Mouse (Mus musculus) embryonic facial prominence, embryonic 12.5 days (tissue): Measurements from ENCODE around the gene Fkbp6. TPM values are rescaled to one million over a fixed set of nuclear protein-coding genes. Genes with fewer than 3 reads are reported as not detected.
"Not testable (repeated sequence)": the region's sequence is repeated elsewhere in the genome, so short reads cannot be mapped to it uniquely, and the experiment has no call there.

ENCODE experiments used
- ATAC-seq: fragments of 200-750 bp; cut with Nextera tagmentation; 2 replicates; pipeline ENCODE4 v1.8.0; 2017; ENCODE audit not compliant: insufficient number of reproducible peaks, insufficient read depth, low FRiP score, low TSS enrichment
- H3K27ac ChIP-seq: fragments of 300-500 bp; sonication (generic); 2 replicates; pipeline ENCODE4 v1.5.1; 2016; ENCODE audit warnings: mild to moderate bottlenecking
- H3K27me3 ChIP-seq: fragments of 300-500 bp; sonication (generic); 2 replicates; pipeline ENCODE4 v1.6.1; 2016; ENCODE audit warnings: mild to moderate bottlenecking, moderate library complexity
- H3K36me3 ChIP-seq: fragments of 300-500 bp; sonication (generic); 2 replicates; pipeline ENCODE4 v1.6.1; 2016; ENCODE audit warnings: mild to moderate bottlenecking
- H3K4me1 ChIP-seq: fragments of 300-500 bp; sonication (generic); 2 replicates; pipeline ENCODE4 v1.6.1; 2016
- H3K4me2 ChIP-seq: fragments of 300-500 bp; sonication (generic); replicated peaks from 2 replicates; pipeline ENCODE4 v1.6.1; 2016; ENCODE audit warnings: mild to moderate bottlenecking, moderate library complexity
- H3K4me3 ChIP-seq: fragments of 300-500 bp; sonication (generic); 2 replicates; pipeline ENCODE4 v1.5.1; 2016; ENCODE audit warnings: mild to moderate bottlenecking
- H3K9ac ChIP-seq: fragments of 300-500 bp; sonication (generic); 2 replicates; pipeline ENCODE4 v1.6.1; 2016; ENCODE audit warnings: mild to moderate bottlenecking, moderate library complexity
- H3K9me3 ChIP-seq: fragments of 300-500 bp; sonication (generic); 2 replicates; pipeline ENCODE4 v1.6.1; 2016; ENCODE audit warnings: mild to moderate bottlenecking, moderate library complexity
- WGBS: fragments of 180-500 bp; shearing (Covaris S2); methylation state at CpG from one replicate; pipeline ENCODE4 v1.1.7; 2016; 5-methylcytosine and 5-hydroxymethylcytosine counted together
- polyA plus RNA-seq: library from polyadenylated mRNA; unstranded; fragments of >200 nt; fragmentation: Nextera tagmentation; extraction: Ambion mirVana; gene quantifications from 2 replicates; pipeline ENCODE4 v1.2.1, GENCODE M21; 2016

The Fkbp6 gene
- polyA plus RNA-seq, 1 experiment from 2014 or later: not detected

- WGBS: under 1% methylated on average over 64 of the region's 64 CpGs
- peak; percentile 66; the same call in 1 of the 2 replicates for ATAC-seq
Observed at GRCm38 (mm10) chr5:135369787-135370654, 20.2 kb upstream of the Fkbp6 start, which contains the start of gene Nsun5. Gene Nsun5 (plus strand): TSS chr5:135369953.

GRCm38 (mm10) chr5:135369196-135369595 lies 19.4 kb upstream of the Fkbp6 start:
- Histone ChIP-seq H3K9ac (peak overlapping the region; percentile 87), H3K27ac (peak overlapping the region; percentile 85; the same call in 1 of the 2 replicates), H3K36me3 (peaks cover 24% of the 10 kb centered on the region), H3K4me1 (peaks cover 12% of the 10 kb centered on the region), H3K4me2 (peak overlapping the region; percentile 95), H3K4me3 (peak overlapping the region; percentile 97)
- not testable (repeated sequence) for H3K9me3 ChIP-seq, ATAC-seq, H3K27me3 ChIP-seq
- 58% methylated on average over 9 of the region's 9 CpGs for WGBS

More at GRCm38 (mm10) chr5:135369787-135370654, 20.2 kb upstream of the Fkbp6 start, which contains the start of gene Nsun5:
- Histone ChIP-seq H3K27me3 (no peaks in the 10 kb centered on the region), H3K27ac (peak within 1 kb of the TSS; percentile 85), H3K4me1 (peaks cover 12% of the 10 kb centered on the region), H3K9me3 (no peaks in the 10 kb centered on the region), H3K36me3 (peaks cover 32% of the 10 kb centered on the region), H3K9ac (peak within 1 kb of the TSS; percentile 87), H3K4me3 (peak within 1 kb of the TSS; percentile 97), H3K4me2 (peak within 1 kb of the TSS; percentile 95)

- Histone ChIP-seq H3K4me1 (peaks cover 12% of the 10 kb centered on the region), H3K27ac (no peak overlapping the region), H3K9me3 (no peaks in the 10 kb centered on the region), H3K36me3 (peaks cover 16% of the 10 kb centered on the region), H3K9ac (no peak overlapping the region), H3K4me3 (no peak overlapping the region), H3K27me3 (no peaks in the 10 kb centered on the region), H3K4me2 (no peak overlapping the region)
- 85% methylated on average over 6 of the region's 6 CpGs for WGBS
- ATAC-seq: no peak
Observed at GRCm38 (mm10) chr5:135368312-135368711, 18.5 kb upstream of the Fkbp6 start.

- Histone ChIP-seq H3K27me3 (no peaks in the 10 kb centered on the region), H3K9me3 (no peaks in the 10 kb centered on the region), H3K4me1 (peaks cover 12% of the 10 kb centered on the region), H3K9ac (no peak overlapping the region), H3K36me3 (peaks cover 12% of the 10 kb centered on the region), H3K4me3 (no peak overlapping the region), H3K27ac (no peak overlapping the region), H3K4me2 (no peak overlapping the region)
- WGBS: 55% methylated on average over 6 of the region's 6 CpGs
- no peak for ATAC-seq
Observed at GRCm38 (mm10) chr5:135367841-135368240, 18.0 kb upstream of the Fkbp6 start.

- Histone ChIP-seq H3K36me3 (no peaks in the 10 kb centered on the region), H3K27me3 (no peaks in the 10 kb centered on the region), H3K9me3 (no peaks in the 10 kb centered on the region), H3K4me2 (no peak overlapping the region), H3K9ac (no peak overlapping the region), H3K4me1 (no peaks in the 10 kb centered on the region), H3K27ac (no peak overlapping the region), H3K4me3 (no peak overlapping the region)
- 27% methylated on average over 12 of the region's 12 CpGs for WGBS
- ATAC-seq: no peak
Observed at GRCm38 (mm10) chr5:135363540-135363939, 13.7 kb upstream of the Fkbp6 start.

GRCm38 (mm10) chr5:135362572-135362971 lies 12.7 kb upstream of the Fkbp6 start:
- Histone ChIP-seq H3K27me3 (no peaks in the 10 kb centered on the region), H3K27ac (no peak overlapping the region), H3K36me3 (no peaks in the 10 kb centered on the region), H3K4me2 (no peak overlapping the region), H3K9ac (no peak overlapping the region), H3K4me3 (no peak overlapping the region), H3K4me1 (no peaks in the 10 kb centered on the region), H3K9me3 (peaks cover 2% of the 10 kb centered on the region; the same call in 1 of the 2 replicates)
- WGBS: 84% methylated on average over 3 of the region's 3 CpGs
- no peak for ATAC-seq

- no peak overlapping the region for H3K9ac ChIP-seq
- peaks cover 4% of the 10 kb centered on the region; the same call in 1 of the 2 replicates for H3K9me3 ChIP-seq
- H3K36me3 ChIP-seq: no peaks in the 10 kb centered on the region
- no peak overlapping the region for H3K4me2 ChIP-seq
- no peak overlapping the region for H3K4me3 ChIP-seq
- H3K27me3 ChIP-seq: no peaks in the 10 kb centered on the region
- no peak for ATAC-seq
- 95% methylated on average over 2 of the region's 2 CpGs for WGBS
- no peak overlapping the region for H3K27ac ChIP-seq
- H3K4me1 ChIP-seq: no peaks in the 10 kb centered on the region
Observed at GRCm38 (mm10) chr5:135359772-135360171, 9.9 kb upstream of the Fkbp6 start.

- Histone ChIP-seq H3K36me3 (no peaks in the 10 kb centered on the region), H3K4me1 (no peaks in the 10 kb centered on the region), H3K4me2 (no peak overlapping the region), H3K4me3 (no peak overlapping the region), H3K9ac (no peak overlapping the region), H3K27ac (no peak overlapping the region), H3K27me3 (peaks cover 12% of the 10 kb centered on the region; the same call in 1 of the 2 replicates), H3K9me3 (peaks cover 4% of the 10 kb centered on the region; the same call in 1 of the 2 replicates)
- WGBS: 80% methylated on average over 2 of the region's 2 CpGs
- no peak for ATAC-seq
Observed at GRCm38 (mm10) chr5:135357556-135357955, 7.7 kb upstream of the Fkbp6 start.

- 58% methylated on average over 1 of the region's 1 CpGs for WGBS
- Histone ChIP-seq H3K27ac (no peak overlapping the region), H3K4me2 (no peak overlapping the region), H3K9ac (no peak overlapping the region), H3K4me3 (no peak overlapping the region), H3K4me1 (no peaks in the 10 kb centered on the region), H3K27me3 (peaks cover 15% of the 10 kb centered on the region; the same call in 1 of the 2 replicates), H3K36me3 (no peaks in the 10 kb centered on the region), H3K9me3 (peaks cover 4% of the 10 kb centered on the region; the same call in 1 of the 2 replicates)
- ATAC-seq: no peak
Observed at GRCm38 (mm10) chr5:135356090-135356489, 6.2 kb upstream of the Fkbp6 start.

- Histone ChIP-seq H3K27ac (no peak overlapping the region), H3K4me3 (no peak overlapping the region)
- 18% methylated on average over 20 of the region's 20 CpGs for WGBS
Observed at GRCm38 (mm10) chr5:135353564-135353963, 3.7 kb upstream of the Fkbp6 start.

GRCm38 (mm10) chr5:135352995-135353394 lies 3.2 kb upstream of the Fkbp6 start, which contains the start of gene Trim50:
Gene Trim50 (plus strand): TSS chr5:135353295.
- Histone ChIP-seq H3K9ac (no peak within 1 kb of the TSS), H3K36me3 (no peaks in the 10 kb centered on the region), H3K4me1 (no peaks in the 10 kb centered on the region), H3K4me2 (0 out of 2 replicates have a peak within 1 kb of the TSS, but pooled peaks have one; percentile 18), H3K9me3 (peaks cover 13% of the 10 kb centered on the region), H3K4me3 (no peak within 1 kb of the TSS), H3K27ac (no peak within 1 kb of the TSS), H3K27me3 (peaks cover 15% of the 10 kb centered on the region; the same call in 1 of the 2 replicates)
- WGBS: 64% methylated on average over 9 of the region's 9 CpGs
- no peak for ATAC-seq

More at GRCm38 (mm10) chr5:135353564-135353963, 3.7 kb upstream of the Fkbp6 start:
- H3K4me1 ChIP-seq: no peaks in the 10 kb centered on the region
- 0 out of 2 replicates have a peak overlapping the region, but pooled peaks have one; percentile 18 for H3K4me2 ChIP-seq
- H3K27me3 ChIP-seq: peaks cover 15% of the 10 kb centered on the region; the same call in 1 of the 2 replicates
- peaks cover 13% of the 10 kb centered on the region for H3K9me3 ChIP-seq
- no peak overlapping the region for H3K9ac ChIP-seq
- ATAC-seq: no peak
- H3K36me3 ChIP-seq: no peaks in the 10 kb centered on the region
